Mouse (Mus musculus) hindlimb bud, embryonic 11.5 days (tissue): ENCODE measurements around the gene Arhgap27.
"Not testable (repeated sequence)": the region's sequence is repeated elsewhere in the genome, so short reads cannot be mapped to it uniquely, and the experiment has no call there.

Experiments
- DNase-seq: peaks from one replicate; pipeline ENCODE4 v3.0.0-alpha.2; 2012; ENCODE audit warnings: low read depth, low spot score; ENCODE audit errors: extremely low spot score

Gene Arhgap27

GRCm38 (mm10) chr11:103335561-103335960 is 27.9 kb downstream of the Arhgap27 start:
- no peak for DNase-seq

DNA sequence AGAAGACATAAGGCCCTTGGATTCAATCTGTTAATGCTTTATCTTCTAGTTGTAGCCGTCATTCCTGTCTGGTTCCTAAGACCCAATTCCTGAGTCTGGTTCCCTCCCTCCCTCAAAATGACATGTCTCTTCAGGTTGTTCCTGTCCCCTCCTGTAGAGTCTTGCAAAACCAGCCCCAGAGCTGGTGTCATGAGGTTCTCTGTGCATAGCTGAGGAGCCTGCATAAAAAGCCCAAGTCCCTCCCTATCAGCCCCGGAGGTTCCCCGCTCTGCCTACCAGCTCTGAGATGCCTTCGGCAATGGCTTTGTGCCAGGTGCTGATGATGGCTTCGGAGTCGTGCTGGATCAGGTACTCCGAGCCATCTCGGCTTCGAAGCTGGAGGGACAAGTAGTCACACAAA is 28.6 kb downstream of the Arhgap27 start:
- DNase-seq = no peak

DNA sequence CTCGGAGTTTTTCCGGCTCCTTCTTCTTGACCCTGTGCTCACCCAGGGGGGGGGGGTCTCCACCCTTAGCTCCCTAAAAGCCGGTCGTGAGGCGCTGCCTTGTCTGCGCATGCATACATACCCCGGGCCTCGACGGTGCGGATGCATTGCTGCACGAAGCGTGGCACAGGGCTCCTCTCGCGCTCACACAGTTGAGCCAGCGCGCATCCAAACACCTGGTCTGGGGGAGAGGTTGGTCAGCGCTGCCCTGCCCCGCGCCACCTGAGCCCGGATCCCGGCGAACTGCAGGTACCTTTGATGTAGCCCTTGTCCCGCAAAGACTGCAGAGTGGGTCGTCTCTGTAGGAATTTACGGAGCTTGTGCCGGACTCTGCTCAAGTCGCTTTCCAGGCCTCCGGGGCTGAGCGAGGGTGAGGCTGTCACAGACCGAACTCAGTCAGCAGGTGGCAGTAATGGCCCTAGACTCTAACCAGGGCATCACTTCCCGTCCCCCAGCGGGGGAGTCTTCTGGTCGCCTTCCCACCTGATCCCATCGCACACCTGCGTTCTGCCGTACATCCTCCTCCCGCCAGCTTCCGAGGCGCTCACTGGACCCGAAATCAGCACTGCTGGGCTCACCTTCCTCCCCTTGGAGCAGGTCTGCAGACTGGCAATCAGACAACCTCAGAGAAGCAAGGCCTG is 29.6 kb downstream of the Arhgap27 start:
- DNase-seq = no peak

DNA sequence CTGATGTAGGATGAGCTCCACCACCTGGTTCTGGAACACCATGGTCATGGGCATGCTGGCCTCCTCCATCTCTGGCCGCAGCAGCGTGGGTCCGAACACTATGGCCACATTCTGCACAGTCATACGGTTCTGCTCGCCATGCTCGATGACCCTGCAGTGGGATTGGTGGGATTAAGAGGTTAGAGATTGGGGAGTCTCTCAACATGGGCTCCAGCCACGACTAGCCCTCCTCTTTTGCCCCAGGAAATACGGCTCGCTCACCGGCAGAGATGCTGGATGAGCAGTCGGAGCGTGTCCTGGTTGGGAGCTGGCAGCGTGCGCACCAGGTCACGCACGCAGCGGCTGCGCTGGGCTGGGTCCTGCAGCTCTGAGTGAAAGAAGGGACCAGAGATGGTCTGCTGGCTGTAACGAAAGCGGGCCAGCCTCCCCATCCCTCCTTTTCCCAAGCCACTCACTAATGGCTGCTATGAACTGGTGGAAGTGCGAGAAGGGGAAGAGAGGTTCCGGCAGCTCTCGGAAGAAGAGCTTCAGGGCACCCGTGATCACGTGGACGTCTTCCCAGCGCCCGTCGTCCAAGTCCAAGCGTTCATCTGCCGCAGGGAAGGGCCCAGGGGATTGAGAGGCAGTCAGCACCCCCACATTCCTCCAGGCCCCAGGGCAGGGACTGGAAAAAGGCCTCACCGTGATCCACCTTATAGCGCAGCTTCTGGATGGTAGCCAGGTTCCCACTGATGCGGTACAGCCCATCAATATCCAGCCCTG is 30.4 kb downstream of the Arhgap27 start:
- DNase-seq = no peak

DNA sequence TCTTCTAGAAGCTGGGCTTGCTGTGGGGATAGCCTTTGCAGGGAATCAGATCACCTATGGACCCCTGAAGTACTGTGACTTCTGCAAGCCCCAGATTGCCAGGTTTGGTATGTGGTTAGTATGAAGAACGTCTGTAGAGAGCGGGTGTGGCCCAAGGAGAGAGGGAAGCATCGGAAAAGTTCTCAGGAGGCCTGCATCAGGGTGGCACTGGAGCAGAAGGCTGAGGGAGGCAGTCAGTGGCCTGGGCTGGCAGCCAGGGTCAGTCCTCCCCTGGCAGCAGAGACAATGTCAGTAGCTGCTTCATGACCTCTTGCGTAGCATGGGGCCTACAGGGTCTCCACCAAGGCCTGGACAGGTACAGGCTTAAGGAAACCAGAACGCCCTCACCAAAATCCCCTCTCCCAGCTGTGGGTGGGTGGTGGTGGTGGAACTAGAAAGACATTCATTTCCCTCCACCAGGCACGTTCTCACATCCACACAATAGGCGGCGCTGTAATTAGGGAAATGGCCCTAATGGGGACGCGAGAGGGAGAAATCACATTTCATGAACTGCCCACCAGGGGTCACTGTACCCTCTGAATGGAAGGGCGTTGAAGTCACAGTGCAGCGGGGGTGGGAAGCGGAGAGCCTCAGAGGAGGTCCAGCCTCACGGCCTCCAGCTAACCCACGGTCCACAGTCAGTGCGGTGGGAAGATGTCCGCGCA is 31.2 kb downstream of the Arhgap27 start:
- DNase-seq = peak; percentile 82

DNA sequence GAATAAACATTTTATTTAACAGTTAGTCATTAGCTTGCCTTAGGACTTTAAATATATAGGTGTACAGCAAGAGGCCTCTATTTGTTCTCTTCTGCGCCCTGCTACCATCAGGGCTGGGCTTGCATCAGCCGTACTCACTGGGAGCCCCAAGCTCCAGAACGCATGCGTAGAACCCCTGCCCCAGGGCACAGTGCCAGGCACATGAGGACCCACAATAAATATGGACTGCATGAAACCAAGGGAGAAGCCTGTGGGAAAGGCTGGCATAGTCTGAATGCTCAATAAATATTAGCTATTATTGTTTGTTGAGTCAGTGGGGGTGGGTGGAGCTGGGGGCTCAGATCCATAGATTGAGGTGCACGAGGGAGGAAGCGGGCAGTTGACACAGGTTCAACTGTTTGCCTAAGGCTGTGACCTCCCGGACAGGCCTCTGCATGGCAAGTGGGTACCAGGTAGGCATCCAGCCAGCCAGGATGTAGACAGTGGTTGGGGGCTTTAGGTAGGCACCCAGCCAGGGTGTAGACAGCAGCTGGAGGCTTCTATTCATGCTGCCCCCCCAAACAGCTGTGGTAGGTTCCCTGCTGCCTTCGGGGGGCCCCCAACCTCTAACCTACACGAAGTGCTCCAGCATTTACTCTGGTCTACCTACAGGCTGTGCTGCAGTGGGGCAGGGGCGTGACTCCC is 31.8 kb downstream of the Arhgap27 start:
- DNase-seq = no peak

- DNase-seq = no peak
Measured at GRCm38 (mm10) chr11:103330651-103331319, 32.7 kb downstream of the Arhgap27 start.

GRCm38 (mm10) chr11:103326950-103327349 is 36.5 kb downstream of the Arhgap27 start:
- DNase-seq = peak; percentile 77

DNA sequence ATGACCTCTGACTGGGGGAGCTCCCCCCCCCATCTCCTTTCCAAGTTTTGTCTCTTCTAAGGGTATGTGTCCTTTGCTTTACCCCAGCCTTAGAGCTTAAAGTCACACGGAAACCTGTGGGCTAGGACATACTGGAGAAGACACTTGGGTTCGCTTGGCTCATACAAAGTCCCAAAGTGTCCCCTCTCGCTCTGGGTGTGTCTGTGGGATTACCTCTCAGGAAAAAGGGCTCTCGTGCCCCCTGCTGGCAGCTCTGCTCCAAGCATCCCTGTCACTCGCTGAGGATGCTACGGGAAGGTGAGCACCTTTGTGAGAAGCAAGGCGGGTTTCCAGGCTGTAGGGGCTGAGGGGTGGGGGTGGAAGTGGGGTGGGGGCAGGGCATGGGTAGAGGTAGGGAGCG is 38.3 kb downstream of the Arhgap27 start:
- no peak for DNase-seq

DNA sequence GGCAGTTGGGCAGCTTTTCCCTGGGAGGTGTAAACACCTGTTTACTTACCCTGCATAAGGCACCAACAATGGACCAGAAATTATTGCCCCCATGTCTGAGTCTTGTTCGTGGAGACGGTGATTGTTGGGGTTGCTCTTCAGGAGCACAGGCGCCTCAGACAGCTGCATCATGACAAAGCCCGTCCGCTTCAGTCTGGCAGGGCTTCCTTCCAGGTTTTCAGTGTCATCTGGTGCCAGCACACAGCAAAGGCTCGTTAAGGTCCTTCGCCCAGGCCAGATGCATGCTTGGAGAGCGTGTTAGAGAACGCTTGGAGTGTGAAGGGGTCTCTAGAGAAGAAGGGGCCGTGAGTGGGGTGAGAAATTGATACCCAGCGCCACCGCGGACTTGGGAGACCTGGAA is 38.8 kb downstream of the Arhgap27 start:
- no peak for DNase-seq

DNA sequence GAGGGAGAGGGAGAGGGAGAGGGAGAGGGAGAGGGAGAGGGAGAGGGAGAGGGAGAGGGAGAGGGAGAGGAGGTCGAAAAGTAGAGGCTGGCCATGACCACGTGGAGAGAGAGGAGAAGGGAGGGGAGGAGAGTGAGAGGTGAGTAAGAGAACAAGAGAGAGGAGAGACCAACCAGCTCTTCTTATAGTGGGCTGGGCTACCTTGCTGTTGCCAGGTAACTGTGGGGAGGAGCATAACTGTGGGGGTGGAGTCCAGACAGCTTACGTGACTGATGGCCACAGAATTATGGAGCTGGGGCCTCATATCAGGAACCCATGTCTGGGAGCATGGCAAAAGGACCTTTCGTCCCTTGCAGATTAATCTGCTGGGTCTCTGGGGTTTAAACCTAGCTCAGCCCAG is 40.7 kb downstream of the Arhgap27 start:
- not testable (repeated sequence) for DNase-seq

GRCm38 (mm10) chr11:103320646-103321045 is 42.8 kb downstream of the Arhgap27 start:
- DNase-seq = no peak

DNA sequence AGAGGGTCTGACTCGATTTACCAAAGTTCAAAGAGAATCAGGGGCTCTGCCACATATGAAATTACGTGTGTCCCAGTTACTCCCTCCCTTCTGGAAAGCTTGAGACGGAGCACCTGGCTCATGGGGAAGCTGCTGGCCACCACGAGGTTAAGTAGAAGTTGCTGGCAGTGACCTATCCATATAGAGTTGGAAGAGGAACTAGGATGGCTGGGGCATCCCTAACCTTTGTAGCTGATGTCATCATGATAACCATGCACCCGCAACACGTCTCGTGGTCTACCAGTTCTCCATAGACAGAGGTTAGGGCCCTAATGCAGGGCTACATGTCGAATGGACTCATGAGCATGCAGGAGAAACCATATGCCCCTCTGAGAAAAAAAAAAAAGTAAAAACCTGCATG is 43.3 kb downstream of the Arhgap27 start:
- DNase-seq = no peak

DNA sequence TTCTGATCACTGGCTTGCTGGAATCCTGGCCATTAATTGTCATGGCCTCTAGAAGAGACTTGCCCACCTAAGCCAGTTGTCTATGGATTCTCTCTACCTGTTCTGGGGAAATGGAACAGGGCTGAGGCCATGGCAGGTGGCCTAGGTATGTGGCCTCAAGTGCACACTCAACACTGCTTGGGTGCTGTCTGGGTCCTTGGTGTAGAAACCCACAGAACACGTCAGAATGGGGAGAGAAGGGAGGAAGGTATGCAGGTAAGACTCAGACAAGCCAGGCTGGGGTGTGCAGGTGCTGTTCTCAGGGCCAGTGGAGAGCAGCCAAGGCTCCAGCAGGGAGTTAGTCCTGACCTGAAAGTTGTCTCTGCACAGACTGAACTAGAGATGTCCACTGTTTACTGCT is 45.5 kb downstream of the Arhgap27 start:
- no peak for DNase-seq

DNA sequence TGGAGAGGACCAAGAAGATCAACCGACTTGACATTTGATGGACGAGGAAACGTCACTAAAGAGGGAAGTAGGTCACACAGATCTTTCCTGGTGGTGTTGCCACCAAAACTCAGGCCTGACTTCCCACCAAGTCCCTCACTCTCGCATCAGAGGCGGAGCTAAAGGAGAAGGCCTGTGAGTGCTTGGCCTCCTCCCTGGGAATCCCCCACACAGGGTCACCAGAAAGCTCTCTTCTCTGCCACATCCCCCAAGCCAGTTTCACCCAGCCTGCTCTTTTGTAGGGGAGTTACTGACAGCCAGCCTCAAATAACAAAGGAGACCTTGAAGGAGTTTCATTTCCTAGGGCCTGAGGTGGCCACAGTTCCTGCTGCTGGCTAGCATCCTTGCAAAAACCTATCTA is 48.1 kb downstream of the Arhgap27 start:
- DNase-seq = no peak

DNA sequence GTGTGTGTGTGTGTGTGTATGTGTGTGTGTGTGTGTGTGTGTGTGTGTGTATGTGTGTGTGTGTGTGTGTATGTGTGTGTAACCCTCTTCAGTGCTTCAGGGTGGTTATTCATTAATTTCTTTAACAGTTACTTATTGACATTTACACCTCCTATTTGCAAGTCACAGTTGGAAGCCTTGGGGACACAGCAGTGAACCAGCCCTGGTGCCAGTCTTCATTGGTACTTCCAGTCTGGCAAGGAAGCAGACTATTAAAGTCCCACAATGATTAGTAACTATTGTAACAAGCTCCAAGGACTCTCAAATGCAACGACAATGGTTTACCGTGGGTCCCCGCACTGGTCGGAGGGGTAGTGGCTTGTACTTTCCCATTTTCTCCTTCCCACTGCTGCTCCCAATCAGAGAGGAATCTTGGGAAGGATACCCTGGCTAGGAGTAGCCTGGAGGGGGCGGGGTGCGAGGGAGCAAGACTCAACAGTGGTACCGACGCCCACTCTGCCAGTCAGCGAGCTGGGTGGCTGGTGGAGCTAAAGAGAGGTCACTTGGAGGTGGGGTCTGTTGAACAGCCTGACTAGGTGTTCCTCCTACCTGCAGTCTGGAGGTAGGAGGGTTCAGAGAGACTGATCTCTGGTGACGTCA is 48.6 kb downstream of the Arhgap27 start:
- DNase-seq = no peak

GRCm38 (mm10) chr11:103313542-103313941 is 50.0 kb downstream of the Arhgap27 start:
- DNase-seq = no peak

- no peak for DNase-seq
Measured at GRCm38 (mm10) chr11:103312655-103313255, 50.7 kb downstream of the Arhgap27 start.

GRCm38 (mm10) chr11:103311960-103312611 is 51.4 kb downstream of the Arhgap27 start:
- no peak for DNase-seq
